Mouse (Mus musculus) embryonic facial prominence, embryonic 12.5 days (tissue): ENCODE results near the gene Defb48. TPM values are rescaled to one million over a fixed set of nuclear protein-coding genes. Genes with fewer than 3 reads are reported as not detected.
A peak's percentile ranks its signal among the peaks of the same experiment; 100 is the strongest.

Experiments used
- ATAC-seq: fragments of 200-750 bp; cut with Nextera tagmentation; 2 replicates; pipeline ENCODE4 v1.8.0; 2017; ENCODE audit not compliant: insufficient number of reproducible peaks, insufficient read depth, low FRiP score, low TSS enrichment
- H3K27ac ChIP-seq: fragments of 300-500 bp; sonication (generic); 2 replicates; pipeline ENCODE4 v1.5.1; 2016; ENCODE audit warnings: mild to moderate bottlenecking
- H3K27me3 ChIP-seq: fragments of 300-500 bp; sonication (generic); 2 replicates; pipeline ENCODE4 v1.6.1; 2016; ENCODE audit warnings: mild to moderate bottlenecking, moderate library complexity
- H3K36me3 ChIP-seq: fragments of 300-500 bp; sonication (generic); 2 replicates; pipeline ENCODE4 v1.6.1; 2016; ENCODE audit warnings: mild to moderate bottlenecking
- H3K4me1 ChIP-seq: fragments of 300-500 bp; sonication (generic); 2 replicates; pipeline ENCODE4 v1.6.1; 2016
- H3K4me2 ChIP-seq: fragments of 300-500 bp; sonication (generic); replicated peaks from 2 replicates; pipeline ENCODE4 v1.6.1; 2016; ENCODE audit warnings: mild to moderate bottlenecking, moderate library complexity
- H3K4me3 ChIP-seq: fragments of 300-500 bp; sonication (generic); 2 replicates; pipeline ENCODE4 v1.5.1; 2016; ENCODE audit warnings: mild to moderate bottlenecking
- H3K9ac ChIP-seq: fragments of 300-500 bp; sonication (generic); 2 replicates; pipeline ENCODE4 v1.6.1; 2016; ENCODE audit warnings: mild to moderate bottlenecking, moderate library complexity
- H3K9me3 ChIP-seq: fragments of 300-500 bp; sonication (generic); 2 replicates; pipeline ENCODE4 v1.6.1; 2016; ENCODE audit warnings: mild to moderate bottlenecking, moderate library complexity
- WGBS: fragments of 180-500 bp; shearing (Covaris S2); methylation state at CpG from one replicate; pipeline ENCODE4 v1.1.7; 2016; 5-methylcytosine and 5-hydroxymethylcytosine counted together
- polyA plus RNA-seq: library from polyadenylated mRNA; unstranded; fragments of >200 nt; fragmentation: Nextera tagmentation; extraction: Ambion mirVana; gene quantifications from 2 replicates; pipeline ENCODE4 v1.2.1, GENCODE M21; 2016

The Defb48 gene
- polyA plus RNA-seq, 1 experiment from 2014 or later = not detected

DNA sequence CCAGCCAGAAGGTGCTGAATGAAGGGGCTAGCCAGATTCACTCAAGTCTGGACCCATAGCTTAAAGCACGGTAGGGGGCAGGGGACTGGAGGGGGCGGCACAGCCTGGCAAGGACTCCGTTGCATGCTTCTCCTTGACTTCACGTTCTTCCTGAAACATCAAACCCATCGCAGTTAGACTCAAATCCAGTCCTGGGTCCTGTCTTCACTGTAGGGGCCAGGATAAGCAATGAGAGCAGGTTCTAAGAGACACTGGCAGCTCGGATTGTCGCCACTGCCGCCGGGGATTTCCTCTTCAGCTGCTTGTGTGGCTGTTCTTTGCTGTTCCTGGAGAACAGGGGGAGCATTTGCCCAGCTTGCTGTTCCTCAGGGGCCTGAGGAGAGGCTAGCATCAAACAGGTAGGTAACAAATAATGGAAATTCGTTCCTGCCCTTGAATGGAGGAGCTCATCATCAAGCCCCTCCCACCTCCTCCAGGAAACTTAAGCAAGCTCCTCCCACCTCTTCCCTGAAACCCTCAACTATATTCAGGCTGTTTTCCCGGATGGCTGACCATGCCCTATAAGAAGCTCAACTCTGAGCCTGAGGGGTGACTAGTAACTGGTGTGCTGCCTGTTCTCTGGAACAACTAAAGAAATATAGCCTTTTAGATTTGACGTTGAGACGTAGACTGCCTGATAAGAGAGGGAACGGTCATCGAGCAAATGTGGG, 18.3 kb downstream of the Defb48 start:
- H3K4me2 ChIP-seq = peak overlapping the region; percentile 42
- H3K27me3 ChIP-seq = no peaks in the 10 kb centered on the region
- peak overlapping the region; percentile 21 for H3K4me3 ChIP-seq
- no peak for ATAC-seq
- H3K9me3 ChIP-seq = no peaks in the 10 kb centered on the region
- WGBS = 28% methylated on average over 15 of the region's 15 CpGs
- no peak overlapping the region for H3K9ac ChIP-seq
- peaks cover 11% of the 10 kb centered on the region; the same call in 1 of the 2 replicates for H3K4me1 ChIP-seq
- H3K27ac ChIP-seq = no peak overlapping the region
- H3K36me3 ChIP-seq = no peaks in the 10 kb centered on the region

DNA sequence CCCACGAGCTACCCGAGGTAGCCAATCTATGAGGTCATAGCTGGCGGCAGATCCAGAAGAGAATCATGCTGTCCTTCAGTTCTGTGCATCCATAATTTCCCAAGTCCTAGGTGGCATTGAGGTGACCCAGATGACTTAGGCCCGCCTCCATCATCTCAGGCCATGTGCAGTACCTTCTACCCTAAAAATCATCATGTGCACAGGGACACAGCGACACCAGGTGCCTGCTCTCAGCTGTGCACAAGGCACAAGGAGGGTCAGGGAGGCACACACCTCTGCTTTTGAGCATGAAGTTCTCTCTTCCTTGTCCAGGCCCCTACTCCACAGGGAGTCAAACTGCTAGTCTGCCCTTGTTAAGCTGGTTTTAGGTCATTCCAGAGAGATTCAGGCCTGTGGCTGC, 19.0 kb downstream of the Defb48 start:
- Histone ChIP-seq H3K27ac (no peak overlapping the region), H3K4me2 (peak overlapping the region; percentile 42; the same call in 1 of the 2 replicates), H3K9me3 (no peaks in the 10 kb centered on the region), H3K4me1 (peaks cover 7% of the 10 kb centered on the region; the same call in 1 of the 2 replicates), H3K27me3 (no peaks in the 10 kb centered on the region), H3K36me3 (no peaks in the 10 kb centered on the region), H3K4me3 (no peak overlapping the region), H3K9ac (no peak overlapping the region)
- whole genome bisulfite sequencing = 84% methylated on average over 5 of the region's 5 CpGs
- no peak for ATAC-seq

GRCm38 (mm10) chr14:62963632-62964031, 20.7 kb downstream of the Defb48 start:
- no peak overlapping the region for H3K9ac ChIP-seq
- WGBS = 89% methylated on average over 4 of the region's 4 CpGs

DNA sequence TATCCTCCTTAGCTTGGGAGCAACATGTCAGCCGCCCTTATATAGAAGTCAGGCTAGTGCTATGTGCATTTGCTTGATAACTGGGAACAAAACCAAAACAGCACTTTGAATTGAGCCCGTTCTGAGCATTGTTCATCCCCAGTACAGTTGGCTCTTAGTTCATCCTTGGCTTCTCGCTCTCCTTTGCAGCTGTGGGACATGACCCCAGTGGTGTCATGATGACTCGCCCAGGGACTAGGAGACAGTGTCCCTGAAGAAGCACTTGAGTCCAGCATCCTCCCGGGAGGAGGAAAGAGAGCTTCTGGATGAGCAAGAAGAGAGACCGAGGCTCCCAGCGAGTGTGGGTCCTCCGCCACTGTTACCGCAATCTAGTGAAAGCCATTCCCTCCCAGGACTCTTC, 28.2 kb downstream of the Defb48 start:
- ATAC-seq = no peak
- no peak overlapping the region for H3K4me2 ChIP-seq
- no peak overlapping the region for H3K4me3 ChIP-seq
- H3K36me3 ChIP-seq = peaks cover 50% of the 10 kb centered on the region
- H3K27me3 ChIP-seq = no peaks in the 10 kb centered on the region
- WGBS = 86% methylated on average over 9 of the region's 9 CpGs
- H3K9me3 ChIP-seq = no peaks in the 10 kb centered on the region
- H3K4me1 ChIP-seq = no peaks in the 10 kb centered on the region
- no peak overlapping the region for H3K9ac ChIP-seq
- H3K27ac ChIP-seq = no peak overlapping the region

More at GRCm38 (mm10) chr14:62963632-62964031, 20.7 kb downstream of the Defb48 start:
- Histone ChIP-seq H3K9me3 (no peaks in the 10 kb centered on the region), H3K36me3 (no peaks in the 10 kb centered on the region; the same call in 1 of the 2 replicates), H3K27ac (no peak overlapping the region), H3K4me2 (no peak overlapping the region), H3K4me3 (no peak overlapping the region), H3K4me1 (peaks cover 7% of the 10 kb centered on the region; the same call in 1 of the 2 replicates), H3K27me3 (no peaks in the 10 kb centered on the region)
- no peak for ATAC-seq

DNA sequence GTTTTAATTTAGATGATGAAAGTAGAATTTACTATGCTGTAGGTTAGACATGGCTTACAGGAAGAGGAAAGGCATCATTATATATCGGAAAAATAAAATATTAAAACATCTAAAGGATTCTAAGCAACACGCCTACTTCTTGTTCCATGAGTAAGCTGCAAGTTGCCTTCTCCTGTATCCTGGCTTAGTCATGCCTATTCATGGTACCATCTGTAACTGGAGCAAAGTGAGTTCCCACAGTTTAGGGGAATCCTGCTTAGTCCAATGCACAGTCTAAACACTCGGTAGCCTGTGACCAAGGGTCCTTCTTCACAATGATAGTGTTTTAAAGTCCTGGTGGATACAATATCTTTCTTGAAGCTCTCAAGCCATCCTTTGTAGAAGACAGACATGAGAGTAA, 37.5 kb downstream of the Defb48 start:
- no peaks in the 10 kb centered on the region for H3K4me1 ChIP-seq
- ATAC-seq = no peak
- 96% methylated on average over 3 of the region's 3 CpGs for WGBS

DNA sequence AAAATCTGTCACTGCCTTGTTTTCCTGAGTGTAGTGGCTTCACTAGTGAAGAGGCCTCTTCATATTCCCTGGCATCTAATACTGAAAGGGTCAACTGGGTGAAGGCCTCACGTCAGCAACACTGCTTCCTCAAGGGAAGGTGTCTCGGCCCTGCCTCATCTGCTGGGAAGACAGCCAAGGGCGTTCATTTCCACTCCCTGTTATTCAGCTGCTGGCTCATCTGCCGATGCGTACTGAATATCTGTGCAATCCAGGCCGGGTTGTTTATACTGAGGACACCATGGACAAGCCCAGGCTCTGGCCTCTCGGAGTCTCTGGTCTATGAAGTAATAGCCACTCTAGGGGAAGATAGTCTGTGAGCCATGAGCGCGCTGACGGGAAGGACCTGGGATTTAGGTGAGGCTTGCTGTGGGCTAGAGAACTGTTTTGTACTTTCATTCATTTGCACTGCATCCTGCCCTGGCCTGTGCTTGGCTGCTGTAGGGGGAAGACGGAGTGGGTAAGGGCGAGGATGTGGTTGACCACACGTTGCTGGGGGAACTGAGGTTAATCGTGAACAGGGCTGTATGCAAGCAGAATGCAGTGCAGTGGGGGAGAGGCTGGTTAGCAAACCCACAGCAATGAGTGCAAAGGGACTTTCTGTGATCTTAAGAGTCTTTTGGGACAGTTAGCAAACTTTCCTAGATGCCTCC, 43.8 kb downstream of the Defb48 start:
- no peak for ATAC-seq
- Histone ChIP-seq H3K4me1 (no peaks in the 10 kb centered on the region), H3K27me3 (no peaks in the 10 kb centered on the region)

More for the DNA sequence above, 37.5 kb downstream of the Defb48 start:
- no peak overlapping the region for H3K4me3 ChIP-seq
- H3K27ac ChIP-seq = no peak overlapping the region
- H3K9me3 ChIP-seq = no peaks in the 10 kb centered on the region
- H3K27me3 ChIP-seq = no peaks in the 10 kb centered on the region
- H3K4me2 ChIP-seq = no peak overlapping the region
- H3K36me3 ChIP-seq = peaks cover 21% of the 10 kb centered on the region
- no peak overlapping the region for H3K9ac ChIP-seq

DNA sequence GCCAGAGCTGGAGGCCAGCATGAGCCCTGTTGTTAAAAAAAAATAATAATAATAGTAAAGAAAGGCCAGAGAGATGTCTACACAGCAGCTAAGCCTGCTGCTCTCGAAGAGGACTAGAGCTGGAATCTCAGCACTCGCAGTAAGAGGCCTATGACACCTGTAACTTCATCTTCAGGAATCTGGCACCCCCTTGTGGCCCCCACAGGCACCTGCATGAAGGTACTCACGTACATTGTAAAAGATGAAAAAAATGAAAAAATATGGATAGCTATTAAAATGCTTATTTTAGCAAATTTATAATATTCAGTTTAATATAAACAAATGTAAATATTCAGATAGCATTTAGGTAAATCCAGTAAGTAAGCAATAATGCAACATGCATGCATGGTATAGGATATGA, 44.9 kb downstream of the Defb48 start:
- Histone ChIP-seq H3K9ac (no peak overlapping the region), H3K27ac (no peak overlapping the region), H3K4me1 (no peaks in the 10 kb centered on the region), H3K4me2 (no peak overlapping the region), H3K36me3 (peaks cover 20% of the 10 kb centered on the region), H3K27me3 (no peaks in the 10 kb centered on the region), H3K9me3 (no peaks in the 10 kb centered on the region), H3K4me3 (no peak overlapping the region)
- ATAC-seq = no peak
- WGBS = 98% methylated on average over 3 of the region's 3 CpGs

More for the DNA sequence above, 43.8 kb downstream of the Defb48 start:
- H3K36me3 ChIP-seq = peaks cover 25% of the 10 kb centered on the region
- H3K27ac ChIP-seq = peak overlapping the region; percentile 36; the same call in 1 of the 2 replicates
- no peak overlapping the region for H3K9ac ChIP-seq
- WGBS = 84% methylated on average over 14 of the region's 14 CpGs
- H3K9me3 ChIP-seq = no peaks in the 10 kb centered on the region
- no peak overlapping the region for H3K4me2 ChIP-seq
- H3K4me3 ChIP-seq = no peak overlapping the region

DNA sequence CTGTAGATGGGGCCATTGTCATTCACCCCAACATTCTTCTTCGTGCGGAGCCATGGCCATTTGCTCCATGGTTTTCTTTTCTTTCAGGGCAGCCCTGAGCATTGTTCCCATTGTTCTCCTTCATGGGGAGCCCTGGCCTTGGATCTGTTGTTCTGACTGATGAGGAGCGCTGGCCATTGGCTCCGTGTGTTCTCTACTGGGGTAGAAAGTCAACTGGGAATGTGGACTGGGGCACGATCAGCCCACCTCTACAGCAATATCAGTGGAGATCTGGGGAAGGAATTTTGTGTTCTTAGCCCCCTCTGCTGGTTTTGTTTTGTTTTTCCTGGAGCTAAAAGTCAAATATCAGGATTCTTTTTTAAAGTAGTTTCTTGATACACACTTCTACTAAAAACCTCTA, 46.6 kb downstream of the Defb48 start:
- H3K27ac ChIP-seq = no peak overlapping the region
- H3K9ac ChIP-seq = no peak overlapping the region
- H3K27me3 ChIP-seq = no peaks in the 10 kb centered on the region
- no peak overlapping the region for H3K4me2 ChIP-seq
- H3K4me1 ChIP-seq = no peaks in the 10 kb centered on the region
- peaks cover 16% of the 10 kb centered on the region for H3K36me3 ChIP-seq
- no peak overlapping the region for H3K4me3 ChIP-seq
- no peaks in the 10 kb centered on the region for H3K9me3 ChIP-seq
- ATAC-seq = no peak
- WGBS = 73% methylated on average over 5 of the region's 5 CpGs

- Histone ChIP-seq H3K4me2 (no peak overlapping the region), H3K4me3 (no peak overlapping the region), H3K27me3 (no peaks in the 10 kb centered on the region), H3K9me3 (no peaks in the 10 kb centered on the region), H3K36me3 (peaks cover 16% of the 10 kb centered on the region), H3K9ac (no peak overlapping the region), H3K4me1 (no peaks in the 10 kb centered on the region), H3K27ac (no peak overlapping the region)
- no peak for ATAC-seq
- 90% methylated on average over 6 of the region's 6 CpGs for WGBS
Observed at GRCm38 (mm10) chr14:62936631-62937380, 47.5 kb downstream of the Defb48 start.

DNA sequence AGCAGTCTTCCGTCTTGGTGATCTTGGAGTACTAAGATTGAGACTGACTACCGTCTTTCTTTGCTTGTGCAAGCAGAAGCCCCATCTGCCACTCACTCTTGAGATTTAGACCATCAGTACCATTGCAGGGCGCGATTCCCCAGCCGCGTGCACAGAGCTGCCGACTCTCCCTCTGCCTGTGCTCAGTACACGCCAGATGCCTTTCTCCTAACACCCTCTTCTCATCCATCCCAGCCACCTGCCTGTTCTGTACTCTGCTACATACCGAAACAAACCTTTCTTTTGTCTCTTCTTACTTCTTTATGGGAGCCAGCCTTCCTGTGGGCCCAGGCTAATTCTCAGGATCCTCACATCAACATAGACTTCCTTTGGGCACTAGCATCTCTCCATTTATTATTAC, 48.9 kb downstream of the Defb48 start:
- H3K9me3 ChIP-seq = no peaks in the 10 kb centered on the region
- H3K27ac ChIP-seq = no peak overlapping the region
- H3K4me2 ChIP-seq = no peak overlapping the region
- H3K27me3 ChIP-seq = no peaks in the 10 kb centered on the region
- no peak for ATAC-seq
- WGBS = 84% methylated on average over 9 of the region's 9 CpGs
- H3K36me3 ChIP-seq = peaks cover 16% of the 10 kb centered on the region
- H3K4me3 ChIP-seq = no peak overlapping the region
- H3K4me1 ChIP-seq = no peaks in the 10 kb centered on the region
- no peak overlapping the region for H3K9ac ChIP-seq

DNA sequence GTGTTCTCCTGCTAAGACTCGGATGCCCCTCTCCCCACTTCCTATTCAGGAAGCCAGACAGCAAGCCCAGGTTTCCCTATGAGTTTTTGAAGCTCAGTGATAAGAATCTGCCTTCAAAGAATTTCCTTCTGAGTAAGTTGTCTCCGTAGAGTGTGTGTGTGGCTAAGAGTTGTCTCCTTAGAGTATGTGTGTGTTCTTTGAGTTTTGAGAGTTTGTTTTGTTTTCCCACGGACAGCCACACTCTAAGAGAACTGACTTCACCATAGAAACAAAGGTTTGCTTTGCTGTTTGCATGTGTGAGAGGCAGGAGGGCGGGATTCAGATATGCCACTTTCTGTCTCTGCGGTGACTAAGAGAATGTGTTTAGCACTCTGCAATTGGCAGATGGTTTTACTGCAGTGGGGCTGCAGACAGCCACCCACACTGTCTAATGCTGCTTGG, 56.2 kb downstream of the Defb48 start:
- no peak for ATAC-seq
- H3K36me3 ChIP-seq = peaks cover 10% of the 10 kb centered on the region
- H3K4me2 ChIP-seq = no peak overlapping the region
- 81% methylated on average over 5 of the region's 5 CpGs for WGBS
- H3K4me1 ChIP-seq = no peaks in the 10 kb centered on the region
- no peaks in the 10 kb centered on the region for H3K27me3 ChIP-seq
- no peaks in the 10 kb centered on the region for H3K9me3 ChIP-seq
- no peak overlapping the region for H3K27ac ChIP-seq
- H3K9ac ChIP-seq = no peak overlapping the region
- H3K4me3 ChIP-seq = no peak overlapping the region
